Mouse (Mus musculus): ENCODE data around the gene S100a6. TPM values are rescaled to one million over a fixed set of nuclear protein-coding genes. Genes with fewer than 3 reads are reported as not detected.

Gene S100a6
- polyA plus RNA-seq, 1 experiment from 2014 or later, result 24.1 TPM

- Histone ChIP-seq H3K27me3 (no peaks in the 10 kb centered on the region), H3K36me3 (no peaks in the 10 kb centered on the region), H3K4me2 (no peak overlapping the region), H3K9ac (no peak overlapping the region), H3K4me3 (no peak overlapping the region), H3K4me1 (replicated peaks) (no peaks in the 10 kb centered on the region), H3K9me3 (no peaks in the 10 kb centered on the region), H3K27ac (replicated peaks) (no peak overlapping the region)
- 84% methylated on average over 14 of the region's 14 CpGs for WGBS
- no peak for ATAC-seq (ENCODE audit: low FRiP score, low read depth)
These were observed 25.2 kb upstream of the S100a6 start for GRCm38 (mm10) chr3:90587361-90588101.

- ATAC-seq (ENCODE audit: low FRiP score, low read depth), result no peak
- Histone ChIP-seq H3K4me1 (replicated peaks) (no peaks in the 10 kb centered on the region), H3K9ac (no peak overlapping the region), H3K36me3 (no peaks in the 10 kb centered on the region), H3K9me3 (no peaks in the 10 kb centered on the region), H3K27me3 (no peaks in the 10 kb centered on the region), H3K27ac (replicated peaks) (no peak overlapping the region), H3K4me2 (no peak overlapping the region), H3K4me3 (no peak overlapping the region)
- WGBS, result 90% methylated on average over 6 of the region's 6 CpGs
These were observed 23.3 kb upstream of the S100a6 start for GRCm38 (mm10) chr3:90589390-90589789.

DNA sequence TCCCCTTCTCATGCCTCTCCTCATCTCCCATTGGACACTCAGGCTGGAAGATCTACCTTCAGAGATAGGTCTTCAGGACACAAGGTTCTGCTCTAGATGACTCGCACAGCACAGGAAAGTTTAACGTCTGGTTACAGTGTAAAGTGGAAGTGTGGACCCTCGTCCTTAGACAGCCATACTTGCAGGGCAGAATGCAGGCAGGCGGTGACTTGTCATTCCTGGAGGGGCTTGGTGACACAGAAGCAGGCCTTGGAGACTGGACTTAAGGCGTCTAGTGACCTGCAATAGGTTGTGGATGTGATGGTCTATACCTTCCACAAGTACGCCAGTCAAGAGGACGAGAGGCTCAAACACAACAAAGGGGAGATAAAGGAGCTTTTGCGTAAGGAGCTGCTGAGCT, 22.7 kb upstream of the S100a6 start, which contains the start of gene S100a2:
S100a2 (plus strand) TSS at position 301 of the 400 bp plus-strand sequence.
- no peak for ATAC-seq (ENCODE audit: low FRiP score, low read depth)
- no peak within 1 kb of the TSS for H3K4me2 ChIP-seq
- H3K27me3 ChIP-seq, result no peaks in the 10 kb centered on the region
- H3K27ac ChIP-seq (replicated peaks), result no peak within 1 kb of the TSS
- H3K9ac ChIP-seq, result no peak within 1 kb of the TSS
- H3K4me3 ChIP-seq, result no peak within 1 kb of the TSS
- no peaks in the 10 kb centered on the region for H3K9me3 ChIP-seq
- no peaks in the 10 kb centered on the region for H3K36me3 ChIP-seq
- WGBS, result 88% methylated on average over 8 of the region's 8 CpGs
- H3K4me1 ChIP-seq (replicated peaks), result no peaks in the 10 kb centered on the region

GRCm38 (mm10) chr3:90594466-90594865, 18.2 kb upstream of the S100a6 start:
- H3K4me2 ChIP-seq, result no peak overlapping the region
- H3K27me3 ChIP-seq, result no peaks in the 10 kb centered on the region
- no peak for ATAC-seq (ENCODE audit: low FRiP score, low read depth)
- no peaks in the 10 kb centered on the region for H3K9me3 ChIP-seq
- H3K4me3 ChIP-seq, result no peak overlapping the region
- WGBS, result 93% methylated on average over 1 of the region's 1 CpGs
- no peaks in the 10 kb centered on the region for H3K36me3 ChIP-seq
- H3K9ac ChIP-seq, result no peak overlapping the region
- H3K4me1 ChIP-seq (replicated peaks), result no peaks in the 10 kb centered on the region
- no peak overlapping the region for H3K27ac ChIP-seq (replicated peaks)

DNA sequence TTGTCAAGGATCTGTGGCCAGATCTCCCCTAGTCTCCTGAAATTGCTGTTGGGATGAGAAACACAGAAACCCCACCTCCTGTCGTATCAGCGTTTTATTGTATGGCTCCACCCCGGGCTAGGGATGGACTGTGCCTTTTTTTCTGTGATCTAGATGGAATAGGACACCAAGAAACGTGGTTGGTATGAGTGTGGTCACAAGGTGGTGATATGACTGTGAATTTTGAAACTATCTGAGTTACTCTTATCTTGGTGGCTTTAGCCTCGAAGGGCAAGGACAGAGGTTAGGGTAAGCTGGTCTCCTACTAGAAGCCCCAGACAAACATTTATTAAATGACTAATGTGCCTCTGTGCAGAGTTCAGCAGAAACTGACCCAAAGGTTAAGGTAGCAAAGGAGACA, 17.1 kb upstream of the S100a6 start:
- H3K27me3 ChIP-seq, result no peaks in the 10 kb centered on the region
- H3K36me3 ChIP-seq, result no peaks in the 10 kb centered on the region
- no peaks in the 10 kb centered on the region for H3K9me3 ChIP-seq
- no peak overlapping the region for H3K27ac ChIP-seq (replicated peaks)
- no peak for ATAC-seq (ENCODE audit: low FRiP score, low read depth)
- 81% methylated on average over 5 of the region's 5 CpGs for WGBS
- no peak overlapping the region for H3K4me3 ChIP-seq
- H3K4me2 ChIP-seq, result no peak overlapping the region
- H3K9ac ChIP-seq, result no peak overlapping the region
- no peaks in the 10 kb centered on the region for H3K4me1 ChIP-seq (replicated peaks)

DNA sequence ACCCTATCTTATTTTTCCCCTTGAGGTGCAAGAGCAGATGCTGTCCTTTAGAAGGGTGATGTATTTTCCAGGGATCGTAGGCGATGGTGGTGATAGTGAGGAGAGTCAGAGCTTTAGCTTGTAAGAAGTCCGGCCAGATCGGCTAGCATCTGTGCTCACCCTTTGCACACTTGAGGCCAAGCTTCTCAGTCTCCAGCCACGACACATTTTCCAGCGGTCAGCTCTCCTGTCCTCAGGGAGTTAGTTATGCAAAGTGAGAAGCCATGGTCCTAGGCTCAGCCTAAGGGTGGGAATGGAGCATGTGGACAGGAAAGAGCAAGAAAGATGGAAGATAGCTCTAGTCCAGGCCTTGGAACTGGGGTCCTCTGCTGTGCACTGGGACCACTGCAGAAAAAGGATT, 15.9 kb upstream of the S100a6 start:
- no peak for ATAC-seq (ENCODE audit: low FRiP score, low read depth)
- no peak overlapping the region for H3K4me2 ChIP-seq
- H3K27ac ChIP-seq (replicated peaks), result no peak overlapping the region
- H3K36me3 ChIP-seq, result no peaks in the 10 kb centered on the region
- H3K9me3 ChIP-seq, result no peaks in the 10 kb centered on the region
- H3K4me1 ChIP-seq (replicated peaks), result no peaks in the 10 kb centered on the region
- no peaks in the 10 kb centered on the region for H3K27me3 ChIP-seq
- H3K9ac ChIP-seq, result no peak overlapping the region
- H3K4me3 ChIP-seq, result no peak overlapping the region
- 88% methylated on average over 6 of the region's 6 CpGs for WGBS

GRCm38 (mm10) chr3:90597736-90598135, 14.9 kb upstream of the S100a6 start:
- ATAC-seq (ENCODE audit: low FRiP score, low read depth), result no peak
- Histone ChIP-seq H3K27me3 (no peaks in the 10 kb centered on the region), H3K4me1 (replicated peaks) (no peaks in the 10 kb centered on the region), H3K36me3 (no peaks in the 10 kb centered on the region), H3K4me3 (no peak overlapping the region), H3K4me2 (no peak overlapping the region), H3K9ac (no peak overlapping the region), H3K9me3 (no peaks in the 10 kb centered on the region), H3K27ac (replicated peaks) (no peak overlapping the region)
- 54% methylated on average over 6 of the region's 6 CpGs for WGBS

DNA sequence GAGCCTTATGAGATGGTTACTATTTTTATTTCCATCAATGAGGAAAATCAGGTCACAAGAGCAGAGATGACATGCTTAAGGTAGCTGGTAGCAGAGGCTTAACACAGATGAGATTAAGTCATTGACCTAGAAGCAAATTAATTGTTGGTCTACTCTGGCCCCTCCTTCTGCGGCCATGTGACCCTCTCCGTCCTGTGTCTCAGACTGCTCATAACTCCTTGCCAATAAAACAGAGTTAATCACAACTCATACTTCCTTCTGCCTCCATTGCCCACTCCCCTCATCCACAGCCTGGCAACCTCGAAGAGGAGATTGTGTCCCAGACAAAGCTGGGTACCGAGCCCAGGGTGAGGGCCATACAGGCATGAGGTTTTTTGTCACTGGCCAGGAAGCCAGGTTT, 14.5 kb upstream of the S100a6 start:
- H3K36me3 ChIP-seq, result no peaks in the 10 kb centered on the region
- no peaks in the 10 kb centered on the region for H3K4me1 ChIP-seq (replicated peaks)
- H3K9ac ChIP-seq, result no peak overlapping the region
- no peak overlapping the region for H3K4me2 ChIP-seq
- no peak overlapping the region for H3K4me3 ChIP-seq
- no peaks in the 10 kb centered on the region for H3K9me3 ChIP-seq
- ATAC-seq (ENCODE audit: low FRiP score, low read depth), result no peak
- no peaks in the 10 kb centered on the region for H3K27me3 ChIP-seq
- 84% methylated on average over 4 of the region's 4 CpGs for WGBS
- no peak overlapping the region for H3K27ac ChIP-seq (replicated peaks)

DNA sequence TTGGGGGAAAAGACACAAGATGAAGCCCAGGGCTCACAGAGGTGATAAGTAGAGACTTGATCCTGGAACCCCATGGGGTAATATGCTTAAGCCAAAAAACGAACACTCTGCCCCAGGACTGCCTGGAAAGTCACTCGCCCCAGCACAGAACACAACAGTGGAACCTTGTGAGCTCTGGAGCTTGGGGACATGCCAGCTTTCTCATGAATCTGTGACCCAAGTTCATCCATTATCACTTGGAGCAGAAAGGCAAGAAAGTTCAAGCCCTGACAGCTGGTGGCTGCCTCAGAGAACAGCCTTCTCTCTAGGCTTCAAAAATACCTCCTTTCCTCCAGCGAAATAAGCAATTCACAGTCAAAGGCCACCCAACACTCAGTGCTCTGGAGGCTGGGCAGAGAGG, 13.3 kb upstream of the S100a6 start:
- Histone ChIP-seq H3K4me3 (no peak overlapping the region), H3K27me3 (no peaks in the 10 kb centered on the region), H3K27ac (replicated peaks) (no peak overlapping the region), H3K4me1 (replicated peaks) (peaks cover 1% of the 10 kb centered on the region; the same call in 1 of the 2 replicates), H3K4me2 (no peak overlapping the region), H3K9me3 (no peaks in the 10 kb centered on the region), H3K36me3 (no peaks in the 10 kb centered on the region), H3K9ac (no peak overlapping the region)
- no peak for ATAC-seq (ENCODE audit: low FRiP score, low read depth)
- 72% methylated on average over 3 of the region's 3 CpGs for WGBS

DNA sequence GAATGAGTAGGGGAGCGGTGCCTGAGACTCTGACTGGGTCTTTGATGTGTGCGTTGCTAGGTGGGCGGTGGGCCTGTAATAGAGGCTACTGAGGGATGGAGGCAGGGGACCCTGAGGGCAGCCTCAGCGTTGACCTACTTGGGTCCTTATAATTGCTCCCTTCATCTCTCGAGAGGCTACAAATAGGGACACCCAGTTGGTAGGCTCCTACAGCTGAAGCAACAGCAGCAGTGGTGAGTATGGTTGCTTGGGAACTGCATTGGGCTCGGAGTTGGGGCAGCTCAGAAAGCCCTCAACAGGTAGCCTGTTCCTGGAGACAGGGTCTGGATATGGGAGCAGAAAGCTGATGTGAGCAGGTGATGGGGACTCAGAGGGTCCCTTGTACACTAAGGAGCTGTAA, 12.6 kb upstream of the S100a6 start:
- ATAC-seq (ENCODE audit: low FRiP score, low read depth), result no peak
- Histone ChIP-seq H3K4me3 (no peak overlapping the region), H3K27ac (replicated peaks) (no peak overlapping the region), H3K27me3 (no peaks in the 10 kb centered on the region), H3K9ac (no peak overlapping the region), H3K36me3 (no peaks in the 10 kb centered on the region), H3K4me2 (no peak overlapping the region), H3K9me3 (no peaks in the 10 kb centered on the region), H3K4me1 (replicated peaks) (peaks cover 3% of the 10 kb centered on the region; the same call in 1 of the 2 replicates)
- 83% methylated on average over 6 of the region's 6 CpGs for WGBS

GRCm38 (mm10) chr3:90600458-90601195, 12.1 kb upstream of the S100a6 start:
- ATAC-seq (ENCODE audit: low FRiP score, low read depth), result no peak
- no peak overlapping the region for H3K9ac ChIP-seq
- no peak overlapping the region for H3K27ac ChIP-seq (replicated peaks)
- peaks cover 3% of the 10 kb centered on the region; the same call in 1 of the 2 replicates for H3K4me1 ChIP-seq (replicated peaks)
- no peaks in the 10 kb centered on the region for H3K27me3 ChIP-seq
- 80% methylated on average over 8 of the region's 8 CpGs for WGBS
- no peaks in the 10 kb centered on the region for H3K36me3 ChIP-seq
- no peak overlapping the region for H3K4me2 ChIP-seq
- no peaks in the 10 kb centered on the region for H3K9me3 ChIP-seq
- no peak overlapping the region for H3K4me3 ChIP-seq

DNA sequence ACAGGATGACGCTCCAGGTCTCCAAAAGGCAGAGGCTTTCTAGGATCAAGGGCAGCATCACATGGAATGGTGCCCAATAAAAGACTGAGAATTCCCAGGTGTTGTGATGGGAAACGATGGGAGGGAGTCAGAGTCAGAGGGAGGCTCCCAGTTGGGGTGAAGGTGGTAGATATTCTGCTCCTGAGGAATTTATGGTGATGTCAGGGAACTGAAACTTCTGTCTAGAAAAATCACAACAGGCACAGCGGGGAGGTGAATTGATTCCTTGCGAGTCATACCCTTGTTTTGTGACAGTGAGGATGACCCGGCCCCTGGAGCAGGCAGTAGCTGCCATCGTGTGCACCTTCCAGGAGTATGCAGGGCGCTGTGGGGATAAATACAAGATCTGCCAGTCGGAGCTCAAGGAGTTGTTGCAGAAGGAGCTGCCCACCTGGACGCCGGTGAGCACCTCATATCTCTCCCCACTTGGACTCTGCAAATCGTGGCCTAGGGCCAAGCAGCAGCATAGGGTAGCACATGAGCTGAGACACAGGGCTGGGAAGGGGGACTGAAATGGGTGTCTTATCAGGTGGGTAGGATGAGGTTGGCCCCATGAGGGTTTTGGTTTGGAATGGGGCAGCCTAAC, 11.1 kb upstream of the S100a6 start, which contains the start of gene Gm42674:
Gm42674 (plus strand) TSS at position 419 of the 625 bp plus-strand sequence.
- H3K4me1 ChIP-seq (replicated peaks), result peaks cover 3% of the 10 kb centered on the region; the same call in 1 of the 2 replicates
- H3K36me3 ChIP-seq, result no peaks in the 10 kb centered on the region
- H3K9me3 ChIP-seq, result no peaks in the 10 kb centered on the region
- WGBS, result 88% methylated on average over 11 of the region's 11 CpGs
- H3K9ac ChIP-seq, result no peak within 1 kb of the TSS
- no peaks in the 10 kb centered on the region for H3K27me3 ChIP-seq
- no peak within 1 kb of the TSS for H3K27ac ChIP-seq (replicated peaks)
- no peak within 1 kb of the TSS for H3K4me3 ChIP-seq
- ATAC-seq (ENCODE audit: low FRiP score, low read depth), result no peak
- H3K4me2 ChIP-seq, result no peak within 1 kb of the TSS
